Comparison of ENCODE assay signal across 14 mouse cellular contexts in genomic region chr11:108892406-108892805, GRCm38 (mm10). TPM values are rescaled to one million over a fixed set of nuclear protein-coding genes. Genes with fewer than 3 reads are reported as not detected.
DNase-seq lines count a peak whose midpoint lies in the region; ATAC-seq lines count a peak whose summit lies in the region.
"Had no signal": no experiment of that assay in that cellular context is flagged by ENCODE, and none has a peak within 500 bp of the region (broad histone marks: within the 10 kb centered on the region; RNA-seq: fewer than 3 reads in every experiment).

No protein-coding gene starts in this region.

- no peak for ATAC-seq in kidney, embryonic 14.5 days (ENCODE audit: low FRiP score, low TSS enrichment)
- no peak for ATAC-seq in neural tube, embryonic 13.5 days (ENCODE audit: low read depth)
- no peak for ATAC-seq in neural tube, embryonic 15.5 days (ENCODE audit: low FRiP score)
- no peak for ATAC-seq in limb, embryonic 11.5 days (ENCODE audit: insufficient number of reproducible peaks, low FRiP score, low TSS enrichment, low read depth)
- ATAC-seq: inflammation-experienced regulatory T-cells, adult 6 months had no signal

- no peak for DNase-seq in kidney, postnatal 36 days
- peak; percentile 45 for DNase-seq in limb, embryonic 11.5 days (ENCODE audit: low spot score)
- DNase-seq in retina, embryonic 14.5 days (ENCODE audit: low spot score), result peak; percentile 20
- no peak for DNase-seq in left cerebral cortex, adult 11 months (ENCODE audit: low spot score)
- DNase-seq in left cerebral cortex, adult 18-20 months (ENCODE audit: low spot score in 2 of 2), result no peak
- DNase-seq: cerebellum, postnatal 25 days; layer of hippocampus, postnatal 36 days; liver; lung, adult 18-20 months had no signal

- H3K4me1 ChIP-seq in kidney, embryonic 14.5 days (ENCODE audit: control insufficient read depth, insufficient read depth, low read length), result peaks cover 21% of the 10 kb centered on the region
- peaks cover 48% of the 10 kb centered on the region for H3K4me1 ChIP-seq in neural tube, embryonic 13.5 days (replicated peaks)
- H3K4me1 ChIP-seq in neural tube, embryonic 15.5 days, result peaks cover 29% of the 10 kb centered on the region
- peaks cover 20% of the 10 kb centered on the region for H3K4me1 ChIP-seq in limb, embryonic 11.5 days (ENCODE audit: control insufficient read depth, insufficient read depth, low read length)

- H3K9ac ChIP-seq in kidney, embryonic 14.5 days (ENCODE audit: low read depth, low read length), result no peak overlapping the region
- H3K9ac ChIP-seq in neural tube, embryonic 13.5 days, result no peak overlapping the region
- H3K9ac ChIP-seq in neural tube, embryonic 15.5 days (replicated peaks), result no peak overlapping the region
- H3K9ac ChIP-seq in limb, embryonic 11.5 days (ENCODE audit: low read length), result no peak overlapping the region

- no peaks in the 10 kb centered on the region for H3K36me3 ChIP-seq in kidney, embryonic 14.5 days (ENCODE audit: control insufficient read depth, insufficient read depth, low read length)
- no peaks in the 10 kb centered on the region for H3K36me3 ChIP-seq in neural tube, embryonic 13.5 days
- H3K36me3 ChIP-seq in neural tube, embryonic 15.5 days, result no peaks in the 10 kb centered on the region
- H3K36me3 ChIP-seq in limb, embryonic 11.5 days (ENCODE audit: control insufficient read depth, insufficient read depth, low read length), result no peaks in the 10 kb centered on the region
- H3K36me3 ChIP-seq: heart, embryonic 13.5 days had no signal

- H3K4me3 ChIP-seq in kidney, embryonic 14.5 days (ENCODE audit: low read length), result no peak overlapping the region
- H3K4me3 ChIP-seq in neural tube, embryonic 13.5 days, result no peak overlapping the region
- no peak overlapping the region for H3K4me3 ChIP-seq in neural tube, embryonic 15.5 days (replicated peaks)
- H3K4me3 ChIP-seq in limb, embryonic 11.5 days (ENCODE audit: low read depth, low read length), result no peak overlapping the region

- H3K27ac ChIP-seq in kidney, embryonic 14.5 days (ENCODE audit: low read depth, low read length), result no peak overlapping the region
- no peak overlapping the region for H3K27ac ChIP-seq in neural tube, embryonic 13.5 days (replicated peaks)
- H3K27ac ChIP-seq in neural tube, embryonic 15.5 days (replicated peaks), result no peak overlapping the region
- 0 out of 2 replicates have a peak overlapping the region, but pooled peaks have one; percentile 6 for H3K27ac ChIP-seq in limb, embryonic 11.5 days (replicated peaks; ENCODE audit: low read depth, low read length)

- no peaks in the 10 kb centered on the region; the same call in 1 of the 2 replicates for H3K27me3 ChIP-seq in kidney, embryonic 14.5 days (ENCODE audit: control insufficient read depth, insufficient read depth, low read length)
- peaks cover 6% of the 10 kb centered on the region; the same call in 1 of the 2 replicates for H3K27me3 ChIP-seq in neural tube, embryonic 13.5 days
- H3K27me3 ChIP-seq in neural tube, embryonic 15.5 days (replicated peaks), result no peaks in the 10 kb centered on the region
- H3K27me3 ChIP-seq in limb, embryonic 11.5 days (ENCODE audit: control insufficient read depth, insufficient read depth, low read length), result no peaks in the 10 kb centered on the region

- peak overlapping the region; percentile 50; the same call in 1 of the 2 replicates for H3K4me2 ChIP-seq in kidney, embryonic 14.5 days (replicated peaks; ENCODE audit: low read depth, low read length)
- peak overlapping the region; percentile 33 for H3K4me2 ChIP-seq in neural tube, embryonic 13.5 days
- H3K4me2 ChIP-seq in neural tube, embryonic 15.5 days, result no peak overlapping the region
- H3K4me2 ChIP-seq in limb, embryonic 11.5 days (ENCODE audit: low read depth, severe bottlenecking), result peak overlapping the region; percentile 19; the same call in 1 of the 2 replicates

- H3K9me3 ChIP-seq in kidney, embryonic 14.5 days (ENCODE audit: control insufficient read depth, low read length), result no peaks in the 10 kb centered on the region
- no peaks in the 10 kb centered on the region for H3K9me3 ChIP-seq in neural tube, embryonic 13.5 days
- H3K9me3 ChIP-seq in neural tube, embryonic 15.5 days (replicated peaks), result no peaks in the 10 kb centered on the region
- no peaks in the 10 kb centered on the region for H3K9me3 ChIP-seq in limb, embryonic 11.5 days (ENCODE audit: control insufficient read depth, low read length)
- H3K9me3 ChIP-seq: heart, embryonic 13.5 days had no signal

- 3% methylated on average over 4 of the region's 7 CpGs for WGBS in kidney, embryonic 14.5 days
- 5% methylated on average over 5 of the region's 7 CpGs for WGBS in neural tube, embryonic 13.5 days
- WGBS in neural tube, embryonic 15.5 days, result 11% methylated on average over 6 of the region's 7 CpGs
- 2% methylated on average over 7 of the region's 7 CpGs for WGBS in limb, embryonic 11.5 days

RNA-seq across cellular contexts. Expression of gene Axin2, which starts 27.7 kb away (rescaled TPM):
- polyA plus RNA-seq in kidney, embryonic 14.5 days (2014; fragmentation: Nextera tagmentation; extraction: Ambion mirVana), result 8.0 and 11.5 TPM in 2 replicates
- 8.8 and 10.6 TPM in 2 replicates for polyA plus RNA-seq in neural tube, embryonic 13.5 days (2015; fragmentation: Nextera tagmentation; extraction: Ambion mirVana)
- 6.1 and 6.3 TPM in 2 replicates for polyA plus RNA-seq in neural tube, embryonic 15.5 days (2015; fragmentation: Nextera tagmentation; extraction: Ambion mirVana)
- 15.4 and 15.8 TPM in 2 replicates for polyA plus RNA-seq in limb, embryonic 11.5 days (2014; fragmentation: Nextera tagmentation; extraction: Ambion mirVana)
- 10 to 100 TPM; 35.0 to 35.3 TPM for total RNA-seq in left cerebral cortex, adult 18-20 months (2021)

Comparison
In these comparisons a context has a peak if more than half of its experiments do, and no peak if none do; other contexts are left out.
1. DNase-seq: peak in limb, embryonic 11.5 days (single experiment) and retina, embryonic 14.5 days (single experiment); none in kidney, postnatal 36 days (0 of 2), left cerebral cortex, adult 11 months (single experiment) and left cerebral cortex, adult 18-20 months (0 of 2).